ENCODE assay signal across 16 mouse cellular contexts in genomic region chr16:93109683-93110407, GRCm38 (mm10).
DNase-seq lines count a peak whose midpoint lies in the region; ATAC-seq and TF ChIP-seq lines count a peak whose summit lies in the region.
"Had no signal": no experiment of that assay in that cellular context is flagged by ENCODE, and none has a peak within 500 bp of the region (broad histone marks: within the 10 kb centered on the region; RNA-seq: fewer than 3 reads in every experiment).

No protein-coding gene starts in this region.

- peaks cover 9% of the 10 kb centered on the region for H3K4me1 ChIP-seq in liver, embryonic 13.5 days (replicated peaks)
- peaks cover 5% of the 10 kb centered on the region for H3K4me1 ChIP-seq in embryonic fibroblast, embryonic 13.5 days (ENCODE audit: control insufficient read depth, insufficient read depth, low read length)
- peaks cover 3% of the 10 kb centered on the region for H3K4me1 ChIP-seq in kidney, embryonic 15.5 days
- H3K4me1 ChIP-seq: forebrain, embryonic 10.5 days; lung, embryonic 15.5 days; midbrain, embryonic 12.5 days; neural tube, embryonic 15.5 days; stomach, embryonic 15.5 days had no signal

- TF ChIP-seq CTCF in embryonic fibroblast, embryonic 13.5 days (IDR thresholded peaks at IDR 0.05; ENCODE audit: borderline replicate concordance, insufficient read depth, low read length) = no peak

- no peak overlapping the region for H3K4me2 ChIP-seq in liver, embryonic 13.5 days
- H3K4me2 ChIP-seq in kidney, embryonic 15.5 days = no peak overlapping the region
- H3K4me2 ChIP-seq: lung, embryonic 15.5 days; midbrain, embryonic 12.5 days; neural tube, embryonic 15.5 days; stomach, embryonic 15.5 days had no signal

- no peak overlapping the region for H3K27ac ChIP-seq in liver, embryonic 13.5 days
- peak overlapping the region; percentile 100 for H3K27ac ChIP-seq in embryonic fibroblast, embryonic 13.5 days (ENCODE audit: insufficient read depth, low read length)
- H3K27ac ChIP-seq in kidney, embryonic 15.5 days = no peak overlapping the region
- H3K27ac ChIP-seq: forebrain, embryonic 10.5 days; lung, embryonic 15.5 days; midbrain, embryonic 12.5 days; neural tube, embryonic 15.5 days; stomach, embryonic 15.5 days had no signal

- H3K36me3 ChIP-seq in liver, embryonic 13.5 days = no peaks in the 10 kb centered on the region
- H3K36me3 ChIP-seq in kidney, embryonic 15.5 days = no peaks in the 10 kb centered on the region
- H3K36me3 ChIP-seq: forebrain, embryonic 10.5 days; lung, embryonic 15.5 days; midbrain, embryonic 12.5 days; neural tube, embryonic 15.5 days; stomach, embryonic 15.5 days had no signal

- H3K9me3 ChIP-seq in liver, embryonic 13.5 days (replicated peaks) = no peaks in the 10 kb centered on the region
- no peaks in the 10 kb centered on the region for H3K9me3 ChIP-seq in kidney, embryonic 15.5 days (replicated peaks)
- H3K9me3 ChIP-seq: forebrain, embryonic 10.5 days; lung, embryonic 15.5 days; midbrain, embryonic 12.5 days; stomach, embryonic 15.5 days had no signal

- WGBS in liver, embryonic 13.5 days (ENCODE audit: insufficient replicate concordance) = 36% methylated on average over 12 of the region's 12 CpGs
- 67% methylated on average over 12 of the region's 12 CpGs for WGBS in kidney, embryonic 15.5 days

- DNase-seq in adrenal gland, adult (ENCODE audit: inconsistent age in 2 of 2, low spot score in 1 of 2) = peak; percentile 5 to 37
- no peak for DNase-seq in adrenal gland, postnatal 25 days
- no peak for DNase-seq in liver, embryonic 13.5 days
- no peak for DNase-seq in liver
- DNase-seq in testis, postnatal 14 days (ENCODE audit: low spot score) = no peak
- DNase-seq: kidney, postnatal 14 days; right cerebral cortex, postnatal 14 days had no signal

- H3K9ac ChIP-seq in liver, embryonic 13.5 days = no peak overlapping the region
- no peak overlapping the region for H3K9ac ChIP-seq in kidney, embryonic 15.5 days
- H3K9ac ChIP-seq: lung, embryonic 15.5 days; midbrain, embryonic 12.5 days; neural tube, embryonic 15.5 days; stomach, embryonic 15.5 days had no signal

- TF ChIP-seq POLR2A in embryonic fibroblast, embryonic 13.5 days (IDR thresholded peaks at IDR 0.05; ENCODE audit: low read depth, low read length) = 0 out of 2 replicates have a peak, but pooled peaks have one; percentile 16

- ATAC-seq in liver, embryonic 13.5 days (ENCODE audit: low read depth) = peak; percentile 60; the same call in 1 of the 2 replicates
- peak; percentile 39; the same call in 1 of the 2 replicates for ATAC-seq in megakaryocyte progenitor cell, adult 5-6 weeks (replicated peaks; ENCODE audit: poor library complexity)
- ATAC-seq in kidney, embryonic 15.5 days (replicated peaks; ENCODE audit: low FRiP score) = no peak
- ATAC-seq: hindbrain, embryonic 16.5 days had no signal

- no peak overlapping the region for H3K4me3 ChIP-seq in liver, embryonic 13.5 days (replicated peaks)
- H3K4me3 ChIP-seq in embryonic fibroblast, embryonic 13.5 days (ENCODE audit: insufficient read depth, low read length) = no peak overlapping the region
- H3K4me3 ChIP-seq in kidney, embryonic 15.5 days (replicated peaks) = no peak overlapping the region
- H3K4me3 ChIP-seq: forebrain, embryonic 10.5 days; lung, embryonic 15.5 days; midbrain, embryonic 12.5 days; neural tube, embryonic 15.5 days; stomach, embryonic 15.5 days had no signal

- peaks cover 26% of the 10 kb centered on the region for H3K27me3 ChIP-seq in liver, embryonic 13.5 days
- no peaks in the 10 kb centered on the region for H3K27me3 ChIP-seq in kidney, embryonic 15.5 days
- H3K27me3 ChIP-seq: lung, embryonic 15.5 days; midbrain, embryonic 12.5 days; neural tube, embryonic 15.5 days; stomach, embryonic 15.5 days had no signal

Comparison
In these comparisons a context has a peak if more than half of its experiments do, and no peak if none do; other contexts are left out.
1. DNase-seq: peak in adrenal gland, adult (2 of 2); none in adrenal gland, postnatal 25 days (single experiment), liver, embryonic 13.5 days (single experiment), liver (single experiment) and testis, postnatal 14 days (single experiment).